Mouse (Mus musculus) MEL (cell line): ENCODE data around the gene Fbxw21. TPM values are rescaled to one million over a fixed set of nuclear protein-coding genes. Genes with fewer than 3 reads are reported as not detected.

Experiments used
- DNase-seq: peaks from one replicate; pipeline ENCODE4 v3.0.0; 2011; ENCODE audit warnings: low read depth, low spot score
- H3K27ac ChIP-seq: 2 replicates; pipeline ENCODE4 v1.5.1; 2012; ENCODE audit warnings: low read depth, mild to moderate bottlenecking, control low read depth, low read length, moderate library complexity; ENCODE audit not compliant: control insufficient read depth
- H3K27me3 ChIP-seq, 2 experiments: fragments of 150-350 bp in 1 of 2; sonication (generic) in 1 of 2; 2 replicates each; pipeline ENCODE4 v1.6.1; 2012; ENCODE audit warnings: low read length in 2 of 2, mild to moderate bottlenecking in 2 of 2, improper control_type of control experiment in 1 of 2, moderate library complexity in 1 of 2; ENCODE audit not compliant: insufficient read depth in 2 of 2, control insufficient read depth in 1 of 2
- H3K36me3 ChIP-seq, 2 experiments: 2 replicates each; pipeline ENCODE4 v1.6.1; 2012 to 2014; ENCODE audit warnings: low read length in 2 of 2, improper control_type of control experiment in 1 of 2, inconsistent platforms in 1 of 2, mild to moderate bottlenecking in 1 of 2; ENCODE audit not compliant: insufficient read depth in 2 of 2, control insufficient read depth in 1 of 2
- H3K4me1 ChIP-seq, 2 experiments: fragments of 150-350 bp in 1 of 2; sonication (generic) in 1 of 2; 2 replicates each; pipeline ENCODE4 v1.6.1; 2012; ENCODE audit warnings: low read length in 2 of 2, improper control_type of control experiment in 1 of 2, mild to moderate bottlenecking in 1 of 2; ENCODE audit not compliant: insufficient read depth in 2 of 2, control insufficient read depth in 1 of 2
- H3K4me3 ChIP-seq, 2 experiments: fragments of 150-350 bp in 1 of 2; sonication (generic) in 1 of 2; 2 replicates each; pipeline ENCODE4 v1.5.1; 2012; ENCODE audit warnings: low read depth in 2 of 2, low read length in 2 of 2, mild to moderate bottlenecking in 2 of 2, moderate library complexity in 2 of 2, control low read depth in 1 of 2, improper control_type of control experiment in 1 of 2; ENCODE audit not compliant: control insufficient read depth in 1 of 2, insufficient read depth in 1 of 2
- H3K79me2 ChIP-seq: 2 replicates; pipeline ENCODE4 v1.6.1; 2012; ENCODE audit warnings: mild to moderate bottlenecking, low read length, moderate library complexity; ENCODE audit not compliant: control insufficient read depth, poor library complexity, insufficient read depth
- H3K9ac ChIP-seq: 2 replicates; pipeline ENCODE4 v1.6.1; 2012; ENCODE audit warnings: low read depth, mild to moderate bottlenecking, control low read depth, low read length, moderate library complexity; ENCODE audit not compliant: control insufficient read depth, poor library complexity, severe bottlenecking
- H3K9me3 ChIP-seq: fragments of 150-350 bp; sonication (generic); replicated peaks from 2 replicates; pipeline ENCODE4 v1.6.1; 2012; ENCODE audit warnings: mild to moderate bottlenecking, low read length, improper control_type of control experiment, moderate library complexity; ENCODE audit not compliant: insufficient read depth
- BHLHE40 ChIP-seq: IDR thresholded peaks from 2 replicates; pipeline ENCODE4 v1.6.1; 2012; ENCODE audit warnings: low read depth, mild to moderate bottlenecking, inconsistent platforms, low read length, improper control_type of control experiment, borderline replicate concordance
- CHD1 ChIP-seq: IDR thresholded peaks from 2 replicates; pipeline ENCODE4 v1.6.1; 2012; ENCODE audit warnings: low read depth, mild to moderate bottlenecking, inconsistent platforms, low read length, improper control_type of control experiment
- CHD2 ChIP-seq: IDR thresholded peaks from 2 replicates; pipeline ENCODE4 v1.6.1; 2011; ENCODE audit warnings: low read length, improper control_type of control experiment
- CTCF ChIP-seq, 3 experiments: IDR thresholded peaks in 2 of 3; conservative IDR thresholded peaks in 1 of 3; 2 replicates each; pipeline ENCODE4 v1.5.1; 2011 to 2012; ENCODE audit warnings: low read length in 3 of 3, low read depth in 2 of 3, mild to moderate bottlenecking in 2 of 3, improper control_type of control experiment in 1 of 3, inconsistent platforms in 1 of 3, mixed read lengths in 1 of 3, moderate library complexity in 1 of 3; ENCODE audit not compliant: control insufficient read depth in 1 of 3, insufficient read depth in 1 of 3, poor library complexity in 1 of 3, severe bottlenecking in 1 of 3
- ELF1 ChIP-seq: IDR thresholded peaks from 2 replicates; pipeline ENCODE4 v1.6.1; 2014; ENCODE audit warnings: low read depth, mild to moderate bottlenecking, inconsistent platforms, low read length, improper control_type of control experiment, moderate library complexity
- EP300 ChIP-seq, 2 experiments: IDR thresholded peaks; 2 replicates each; pipeline ENCODE4 v1.6.1; 2011; ENCODE audit warnings: improper control_type of control experiment in 2 of 2, low read length in 2 of 2, low read depth in 1 of 2, mild to moderate bottlenecking in 1 of 2
- GABPA ChIP-seq: IDR thresholded peaks from 2 replicates; pipeline ENCODE4 v1.6.1; 2012; ENCODE audit warnings: low read depth, mild to moderate bottlenecking, inconsistent platforms, low read length, improper control_type of control experiment, moderate library complexity
- JUND ChIP-seq: IDR thresholded peaks from 2 replicates; pipeline ENCODE4 v1.6.1; 2011; ENCODE audit warnings: low read depth, mild to moderate bottlenecking, improper control_type of control experiment, low read length
- KAT2A ChIP-seq: conservative IDR thresholded peaks from 2 replicates; pipeline ENCODE4 v1.6.1; 2012; ENCODE audit warnings: low read depth, low read length, improper control_type of control experiment, inconsistent platforms
- MAZ ChIP-seq: IDR thresholded peaks from 2 replicates; pipeline ENCODE4 v1.6.1; 2012; ENCODE audit warnings: low read depth, mild to moderate bottlenecking, inconsistent platforms, low read length, improper control_type of control experiment
- MEF2A ChIP-seq: IDR thresholded peaks from 2 replicates; pipeline ENCODE4 v1.6.1; 2014; ENCODE audit warnings: low read depth, mild to moderate bottlenecking, inconsistent platforms, low read length, improper control_type of control experiment; ENCODE audit not compliant: poor library complexity, insufficient replicate concordance, severe bottlenecking; ENCODE audit errors: extremely low read depth
- MXI1 ChIP-seq: IDR thresholded peaks from 2 replicates; pipeline ENCODE4 v1.6.1; 2011; ENCODE audit warnings: mild to moderate bottlenecking, low read depth, low read length, improper control_type of control experiment
- MYB ChIP-seq: IDR thresholded peaks from 2 replicates; pipeline ENCODE4 v1.6.1; 2011; ENCODE audit warnings: mild to moderate bottlenecking, low read depth, low read length, improper control_type of control experiment
- MYC ChIP-seq: IDR thresholded peaks from 2 replicates; pipeline ENCODE4 v1.6.1; 2011; ENCODE audit warnings: low read depth, mild to moderate bottlenecking, low read length, improper control_type of control experiment, moderate library complexity
- NRF1 ChIP-seq: IDR thresholded peaks from 2 replicates; pipeline ENCODE4 v1.6.1; 2014; ENCODE audit warnings: low read depth, mild to moderate bottlenecking, inconsistent platforms, low read length, improper control_type of control experiment, moderate library complexity; ENCODE audit not compliant: poor library complexity, insufficient read depth, severe bottlenecking
- POLR2AphosphoS2 ChIP-seq: IDR thresholded peaks from 2 replicates; pipeline ENCODE4 v1.6.1; 2011; ENCODE audit warnings: low read length, improper control_type of control experiment
- POLR2AphosphoS5 ChIP-seq: IDR thresholded peaks from 2 replicates; pipeline ENCODE4 v1.6.1; 2012; ENCODE audit warnings: low read depth, borderline replicate concordance, mild to moderate bottlenecking, inconsistent platforms, low read length, moderate library complexity, mixed read lengths
- RAD21 ChIP-seq: IDR thresholded peaks from 2 replicates; pipeline ENCODE4 v1.6.1; 2011; ENCODE audit warnings: mild to moderate bottlenecking, low read depth, low read length, improper control_type of control experiment
- RCOR1 ChIP-seq: IDR thresholded peaks from 2 replicates; pipeline ENCODE4 v1.6.1; 2012; ENCODE audit warnings: low read depth, mild to moderate bottlenecking, inconsistent platforms, low read length, improper control_type of control experiment
- SIN3A ChIP-seq: IDR thresholded peaks from 2 replicates; pipeline ENCODE4 v1.6.1; 2012; ENCODE audit warnings: low read length, improper control_type of control experiment, inconsistent platforms
- TBP ChIP-seq: IDR thresholded peaks from 2 replicates; pipeline ENCODE4 v1.8.0; 2011; ENCODE audit warnings: low read depth, low read length, improper control_type of control experiment
- TCF12 ChIP-seq: IDR thresholded peaks from 2 replicates; pipeline ENCODE4 v1.6.1; 2014; ENCODE audit warnings: low read depth, mild to moderate bottlenecking, inconsistent platforms, low read length, improper control_type of control experiment, moderate library complexity
- USF1 ChIP-seq: IDR thresholded peaks from 2 replicates; pipeline ENCODE4 v1.6.1; 2014; ENCODE audit warnings: low read depth, mild to moderate bottlenecking, inconsistent platforms, low read length, improper control_type of control experiment, moderate library complexity
- ZC3H11A ChIP-seq: IDR thresholded peaks from 2 replicates; pipeline ENCODE4 v1.6.1; 2012; ENCODE audit warnings: low read depth, mild to moderate bottlenecking, inconsistent platforms, low read length, improper control_type of control experiment
- ZKSCAN1 ChIP-seq: IDR thresholded peaks from 2 replicates; pipeline ENCODE4 v1.6.1; 2012; ENCODE audit warnings: low read depth, mild to moderate bottlenecking, inconsistent platforms, low read length, improper control_type of control experiment, moderate library complexity
- ZNF384 ChIP-seq: IDR thresholded peaks from 2 replicates; pipeline ENCODE4 v1.6.1; 2012; ENCODE audit warnings: low read depth, mild to moderate bottlenecking, inconsistent platforms, low read length, improper control_type of control experiment
- polyA plus RNA-seq, 2 experiments: library from polyadenylated mRNA; stranded (reverse) in 1 of 2; unstranded in 1 of 2; fragments of >175 nt in 1 of 2; fragments of >200 nt in 1 of 2; gene quantifications; 2 replicates each; pipeline versions ENCODE4 v1.2.1 to v1.2.4; 2012; ENCODE audit warnings: low replicate concordance in 2 of 2, low read depth in 1 of 2; ENCODE audit not compliant: insufficient read length in 2 of 2, insufficient read depth in 1 of 2, missing spikeins in 1 of 2
- total RNA-seq: library from RNA; depleted of rRNA; stranded (reverse); fragments of 300-350 nt; gene quantifications from 2 replicates; pipeline ENCODE4 v1.2.3, GENCODE M21; 2012

Gene Fbxw21
- total and polyA plus RNA-seq, 3 experiments, result not detected

GRCm38 (mm10) chr9:109098969-109099368 lies 62.9 kb downstream of the Fbxw21 start:
- H3K27ac ChIP-seq, result no peak overlapping the region
- no peaks in the 10 kb centered on the region for H3K27me3 ChIP-seq
- no peaks in the 10 kb centered on the region for H3K79me2 ChIP-seq

GRCm38 (mm10) chr9:109098366-109098765 lies 63.5 kb downstream of the Fbxw21 start:
- no peak overlapping the region for H3K4me3 ChIP-seq
- H3K4me1 ChIP-seq, result no peaks in the 10 kb centered on the region
- no peaks in the 10 kb centered on the region for H3K27me3 ChIP-seq
- H3K9ac ChIP-seq, result no peak overlapping the region
- DNase-seq, result no peak
- no peaks in the 10 kb centered on the region for H3K79me2 ChIP-seq
- H3K36me3 ChIP-seq, result no peaks in the 10 kb centered on the region
- no peak overlapping the region for H3K27ac ChIP-seq
- no peaks in the 10 kb centered on the region for H3K9me3 ChIP-seq
- TF ChIP-seq JUND (no peak), RAD21 (no peak), POLR2AphosphoS2 (no peak), CHD1 (no peak), TBP (no peak), NRF1 (no peak), CHD2 (no peak), KAT2A (no peak), MAZ (no peak), MYC (no peak), MYB (no peak), EP300 (IDR thresholded peaks at IDR 0.05; ENCODE audit: low read depth in 1 of 2, low read length in 2 of 2) (no peak), USF1 (no peak), POLR2AphosphoS5 (no peak), SIN3A (no peak)

More at GRCm38 (mm10) chr9:109098969-109099368, 62.9 kb downstream of the Fbxw21 start:
- no peaks in the 10 kb centered on the region for H3K36me3 ChIP-seq
- no peaks in the 10 kb centered on the region for H3K9me3 ChIP-seq
- no peak overlapping the region for H3K9ac ChIP-seq
- H3K4me3 ChIP-seq, result no peak overlapping the region
- DNase-seq, result no peak
- H3K4me1 ChIP-seq, result no peaks in the 10 kb centered on the region
- TF ChIP-seq CTCF (IDR thresholded peaks at IDR 0.05 in 2 of 3, conservative IDR thresholded peaks at IDR 0.05 in 1 of 3; ENCODE audit: control insufficient read depth in 1 of 3, insufficient read depth in 1 of 3, low read depth in 2 of 3, low read length in 3 of 3, poor library complexity in 1 of 3, severe bottlenecking in 1 of 3) (no peak), TCF12 (no peak), MXI1 (no peak), MYB (no peak), USF1 (no peak), GABPA (no peak), RCOR1 (no peak), EP300 (IDR thresholded peaks at IDR 0.05; ENCODE audit: low read depth in 1 of 2, low read length in 2 of 2) (no peak), MEF2A (no peak), ZNF384 (no peak), BHLHE40 (no peak), ZKSCAN1 (no peak), ELF1 (no peak), ZC3H11A (no peak)
